Mouse (Mus musculus) brain, embryonic 14.5 days (tissue): Measurements from ENCODE around the gene Ssbp1.

Experiments
- CTCF ChIP-seq: fragments of 200-500 bp; IDR thresholded peaks from 2 replicates; pipeline ENCODE4 v1.5.1; 2012; ENCODE audit warnings: inconsistent platforms, mild to moderate bottlenecking, moderate library complexity, borderline replicate concordance; ENCODE audit not compliant: insufficient read depth, insufficient read length; ENCODE audit errors: extremely low read depth
- POLR2A ChIP-seq: fragments of 200-500 bp; IDR thresholded peaks from 2 replicates; pipeline ENCODE4 v1.6.1; 2012; ENCODE audit warnings: mild to moderate bottlenecking, inconsistent platforms, borderline replicate concordance; ENCODE audit not compliant: poor library complexity, insufficient read depth, insufficient read length, severe bottlenecking; ENCODE audit errors: extremely low read depth

DNA sequence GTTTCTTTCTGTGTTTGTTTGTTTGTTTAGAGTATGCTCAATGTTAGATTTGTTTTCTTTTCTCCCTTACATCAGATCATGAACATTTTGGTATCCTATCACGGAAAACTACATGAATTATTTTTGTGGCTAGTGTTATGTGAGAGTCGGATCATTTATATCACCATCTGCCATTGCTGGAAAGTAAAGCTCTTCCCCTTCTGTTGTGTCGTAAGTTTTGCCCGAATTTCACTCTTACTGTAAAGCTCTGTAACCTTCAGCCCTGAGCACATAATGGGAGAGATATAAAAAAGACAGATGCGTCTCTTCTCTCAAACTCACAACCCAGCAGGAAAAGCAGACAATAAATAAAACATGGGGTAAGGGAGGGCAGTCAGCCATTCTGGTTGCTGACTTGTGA is 32.2 kb upstream of the Ssbp1 start, which contains the start of gene Wee2:
- TF ChIP-seq CTCF, result no peak
- TF ChIP-seq POLR2A, result no peak
